Mouse (Mus musculus) spleen, embryonic (tissue): ENCODE measurements around the gene B9d1.

Source experiments
- CTCF ChIA-PET: fragments of 350-600 bp; sonication (Branson Sonifier 250); formaldehyde crosslinking; loops from one replicate; lab custom pipeline; 2022; lab: Charles Lee

The B9d1 gene

GRCm38 (mm10) chr11:61504713-61505257, at the start of gene B9d1:
Gene B9d1 (plus strand): TSS chr11:61505144.
- CTCF ChIA-PET, result interaction anchor here (0.7 to 1.8 kb wide), 4 partner anchors 11 to 94 kb away, joined by 3 to 8 read pairs (median 6); partner anchors contain the start of gene Mapk7

- CTCF ChIA-PET, result no interaction called here
These were observed 40.9 kb upstream of the B9d1 start for GRCm38 (mm10) chr11:61464071-61464470.

- CTCF ChIA-PET, result no interaction called here
These were observed 39.5 kb upstream of the B9d1 start for GRCm38 (mm10) chr11:61465422-61465821.

DNA sequence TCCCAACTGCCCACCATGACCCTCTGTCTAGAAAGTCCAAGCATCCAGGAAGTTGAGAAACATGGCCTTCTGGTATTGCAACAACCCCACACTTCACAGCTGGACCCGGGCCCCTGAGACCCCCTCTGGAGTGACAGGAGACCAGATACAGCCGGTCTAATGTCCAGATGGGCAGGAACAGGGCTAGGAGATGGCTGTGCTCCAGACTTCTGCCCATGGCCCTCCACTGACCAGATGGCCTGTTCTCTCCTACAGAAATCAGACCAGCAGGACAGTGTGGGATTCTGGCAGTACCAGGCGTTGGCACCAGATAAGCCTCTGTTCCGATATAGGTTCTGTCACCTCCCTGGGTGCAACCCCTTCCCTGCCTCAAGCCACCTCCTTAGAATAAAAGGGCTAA, 36.4 kb upstream of the B9d1 start:
- CTCF ChIA-PET, result no interaction called here

DNA sequence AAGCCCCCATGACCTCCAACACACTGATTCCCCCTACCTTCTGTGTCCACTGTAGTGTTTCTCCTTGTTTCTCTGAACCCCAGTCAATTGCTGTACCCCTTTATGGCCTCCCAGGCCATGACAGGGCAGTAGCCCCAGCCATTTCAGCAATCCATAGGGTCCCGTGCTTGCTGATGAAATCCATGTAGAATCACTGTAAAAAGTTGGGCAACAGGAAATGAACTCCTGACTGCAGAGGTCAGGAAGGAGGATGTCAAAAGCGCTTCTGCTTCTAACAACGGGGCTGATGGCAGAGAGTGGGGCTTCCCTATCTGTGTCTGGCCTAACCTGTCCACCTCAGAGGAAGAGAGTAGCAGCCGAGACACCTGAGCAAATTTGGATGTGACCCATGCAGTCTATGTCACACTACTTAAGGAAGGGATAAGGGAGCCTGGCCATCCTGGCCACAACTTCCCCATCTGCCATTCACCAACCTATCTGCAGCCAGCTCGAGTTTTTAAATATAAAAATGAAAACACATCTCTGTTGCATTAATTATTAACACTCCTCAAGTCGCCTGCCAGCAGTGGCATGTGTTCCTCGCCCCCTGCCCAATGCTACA, 35.5 kb upstream of the B9d1 start:
- CTCF ChIA-PET, result no interaction called here

DNA sequence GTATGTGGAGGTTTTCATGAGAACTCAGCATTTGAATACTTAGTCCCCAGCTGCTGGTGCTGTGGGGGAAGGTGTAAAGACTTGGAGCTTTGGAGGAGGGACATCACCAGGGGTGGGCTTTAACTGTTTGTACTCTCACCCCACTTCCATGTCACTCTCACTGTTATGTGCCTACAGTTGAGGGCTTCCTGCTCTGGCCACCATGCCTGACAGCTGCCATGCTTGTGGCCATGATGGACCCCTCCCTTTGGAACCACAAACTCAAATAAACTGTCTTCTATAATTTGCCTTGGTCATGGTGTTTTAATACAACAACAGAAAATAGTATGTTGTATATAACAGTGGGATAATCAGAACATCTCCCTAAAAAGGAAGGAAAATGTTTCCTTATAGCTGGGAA, 34.1 kb upstream of the B9d1 start:
- CTCF ChIA-PET, result no interaction called here

DNA sequence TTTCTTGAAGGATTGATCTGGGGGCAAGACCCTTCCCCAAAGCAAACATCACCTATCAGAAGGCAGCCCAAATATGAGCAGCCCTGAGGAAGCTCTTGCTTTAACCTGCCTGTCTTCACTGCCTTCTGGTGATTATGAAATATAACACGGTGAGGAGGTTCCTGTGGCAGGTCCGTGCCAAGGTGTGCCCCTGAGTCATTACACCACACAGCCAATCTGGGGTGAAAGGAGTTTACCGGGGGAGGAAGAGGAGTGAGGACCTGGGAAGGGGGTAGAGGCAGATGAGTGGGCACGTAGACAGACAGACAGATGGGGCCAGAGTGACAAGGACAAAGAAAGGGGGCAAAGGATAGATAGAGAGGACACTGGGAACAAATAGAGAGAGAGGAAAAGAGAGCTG, 31.3 kb upstream of the B9d1 start:
- CTCF ChIA-PET, result no interaction called here

DNA sequence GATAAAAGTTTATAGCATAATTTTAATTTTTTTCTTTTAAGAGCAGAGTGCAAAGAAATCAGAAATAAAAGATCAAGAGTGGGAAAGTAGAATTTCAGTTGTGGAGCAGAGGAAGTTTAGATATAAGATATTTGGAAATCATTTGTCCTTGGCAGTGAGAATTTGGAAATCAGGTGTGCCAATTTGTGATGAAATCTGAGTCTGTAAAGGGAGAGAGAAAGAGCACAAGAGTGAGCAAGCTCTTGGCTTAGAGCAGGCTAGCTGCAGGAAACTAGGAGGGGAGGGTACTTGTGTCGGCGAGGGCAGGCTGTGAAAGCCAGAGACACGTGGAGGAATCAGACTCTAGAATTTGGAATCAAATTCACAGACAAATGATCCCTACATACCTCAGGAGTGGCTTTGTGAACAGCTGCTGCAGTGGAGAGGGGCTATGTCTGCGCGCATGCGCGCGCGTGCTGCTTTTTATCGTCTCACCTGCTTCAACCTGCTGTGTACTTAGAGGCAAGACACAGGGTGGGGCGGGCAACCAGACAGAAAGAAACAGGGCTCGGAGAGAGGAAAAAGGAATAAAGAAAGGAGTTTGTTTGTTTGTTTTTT, 28.1 kb upstream of the B9d1 start:
- CTCF ChIA-PET, result no interaction called here

GRCm38 (mm10) chr11:61477566-61478508, 27.1 kb upstream of the B9d1 start:
- CTCF ChIA-PET, result no interaction called here

GRCm38 (mm10) chr11:61478788-61479187, 26.2 kb upstream of the B9d1 start:
- CTCF ChIA-PET, result no interaction called here

DNA sequence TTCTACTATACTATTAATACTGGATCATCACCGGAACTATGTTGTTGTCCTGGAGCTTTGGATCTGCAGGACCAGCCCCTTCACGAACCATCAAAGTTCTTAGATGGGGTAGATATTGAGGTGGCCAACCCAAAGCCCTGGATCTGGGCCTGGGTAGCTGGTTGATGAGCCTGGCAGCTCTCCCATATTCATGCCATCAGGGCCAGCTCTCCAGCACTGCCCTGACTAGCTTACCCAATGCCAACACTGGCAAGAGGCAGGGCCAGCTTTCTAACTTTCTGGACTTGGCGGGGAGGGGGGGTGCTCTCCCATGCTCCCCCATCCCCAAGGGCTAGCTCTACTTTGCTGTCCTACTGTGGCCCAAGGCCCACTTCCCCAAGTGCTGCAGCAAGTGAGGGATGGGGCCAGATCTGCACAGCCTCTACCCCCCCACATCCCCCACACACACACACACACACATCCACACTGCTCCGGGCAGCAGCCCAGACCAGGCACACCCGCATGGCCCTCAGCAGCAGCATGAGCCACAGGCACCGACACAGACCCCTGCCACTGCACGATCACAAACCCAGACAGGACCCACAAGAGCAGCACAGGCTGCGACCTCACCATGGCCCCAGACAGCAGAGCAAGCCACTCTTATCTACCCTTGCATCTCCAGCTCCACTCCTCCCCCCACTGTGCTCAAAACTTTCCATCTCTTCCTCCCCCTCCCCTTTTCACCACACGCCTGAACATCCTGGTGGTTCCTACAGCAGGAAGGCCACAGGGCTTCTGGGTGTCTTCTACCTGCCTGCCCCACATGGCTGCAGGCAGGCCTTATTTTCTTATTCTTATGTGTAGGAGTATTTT, 23.5 kb upstream of the B9d1 start:
- CTCF ChIA-PET, result no interaction called here

- CTCF ChIA-PET, result no interaction called here
These were observed 21.6 kb upstream of the B9d1 start for GRCm38 (mm10) chr11:61483226-61483845.

- CTCF ChIA-PET, result no interaction called here
These were observed 20.7 kb upstream of the B9d1 start for GRCm38 (mm10) chr11:61484256-61484612.

- CTCF ChIA-PET, result no interaction called here
These were observed 20.1 kb upstream of the B9d1 start, which contains the start of gene Mfap4 for GRCm38 (mm10) chr11:61484613-61485540. Gene Mfap4 (plus strand): TSS chr11:61485431.

- CTCF ChIA-PET, result no interaction called here
These were observed 19.1 kb upstream of the B9d1 start for GRCm38 (mm10) chr11:61485541-61486457.

- CTCF ChIA-PET, result interaction anchor here (0.6 kb wide), 1 partner anchor 1180 kb away, joined by 3 read pairs; no protein-coding TSS in a partner anchor
These were observed 18.3 kb upstream of the B9d1 start for GRCm38 (mm10) chr11:61486458-61487219.

- CTCF ChIA-PET, result no interaction called here
These were observed 17.5 kb upstream of the B9d1 start for GRCm38 (mm10) chr11:61487401-61487800.

DNA sequence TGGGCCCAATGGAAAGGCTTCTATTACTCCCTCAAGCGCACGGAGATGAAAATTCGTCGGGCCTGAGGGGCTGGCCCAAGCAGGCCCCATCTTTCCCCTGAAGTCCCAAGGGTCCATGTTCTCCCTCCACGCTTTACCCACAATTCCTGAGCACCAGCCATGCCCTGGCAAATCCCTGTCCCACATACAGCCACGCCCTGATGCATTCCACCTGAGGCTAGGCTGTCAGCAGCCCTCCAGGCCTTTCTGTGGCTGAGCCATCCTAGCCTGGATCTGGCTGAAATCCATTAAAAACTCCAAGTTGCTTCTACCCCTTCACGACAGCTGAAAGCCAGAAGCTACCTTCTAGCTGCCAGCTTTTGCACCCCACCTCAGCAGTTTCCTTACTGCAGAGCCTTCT, 17.0 kb upstream of the B9d1 start:
- CTCF ChIA-PET, result no interaction called here
